ENCODE assay signal across 34 mouse cellular contexts in genomic region chr5:34330136-34330535, GRCm38 (mm10). TPM values are rescaled to one million over a fixed set of nuclear protein-coding genes. Genes with fewer than 3 reads are reported as not detected.
"Had no signal": no experiment of that assay in that cellular context is flagged by ENCODE, and none has a peak within 500 bp of the region (broad histone marks: within the 10 kb centered on the region; RNA-seq: fewer than 3 reads in every experiment).

No protein-coding gene starts in this region.

- ATAC-seq: forebrain, embryonic 13.5 days; forebrain, embryonic 14.5 days; forebrain, embryonic 15.5 days; forebrain, embryonic 16.5 days; forebrain, postnatal 0 days had no signal

- DNase-seq: cerebellum, adult 8-10 months; cerebellum, adult 9-10 months; cerebellum, adult 9-11 months; cerebellum, postnatal 10 days; cerebellum, postnatal 14 days; cerebellum, postnatal 25 days; cerebellum, postnatal 36 days; embryo, embryonic 11 days; forebrain, postnatal 0 days; gastrocnemius, adult 2 months; gastrocnemius, postnatal 10 days; gastrocnemius, postnatal 14 days; gastrocnemius, postnatal 25 days; gastrocnemius, postnatal 36 days; heart, adult 18-20 months; heart, adult 2 months had no signal

- H3K9ac ChIP-seq: embryonic facial prominence, embryonic 12.5 days; embryonic facial prominence, embryonic 13.5 days; embryonic facial prominence, embryonic 15.5 days; forebrain, embryonic 12.5 days; forebrain, embryonic 13.5 days; forebrain, embryonic 15.5 days; forebrain, postnatal 0 days had no signal

- H3K27me3 ChIP-seq: embryonic facial prominence, embryonic 12.5 days; embryonic facial prominence, embryonic 13.5 days; embryonic facial prominence, embryonic 15.5 days; forebrain, embryonic 12.5 days; forebrain, embryonic 13.5 days; forebrain, embryonic 15.5 days had no signal

- H3K4me3 ChIP-seq: embryonic facial prominence, embryonic 10.5 days; embryonic facial prominence, embryonic 12.5 days; embryonic facial prominence, embryonic 13.5 days; embryonic facial prominence, embryonic 15.5 days; erythroblast, embryonic 14.5 days; forebrain, embryonic 10.5 days; forebrain, embryonic 12.5 days; forebrain, embryonic 13.5 days; forebrain, embryonic 15.5 days; gastrocnemius, adult 2 months; heart, adult 2 months; heart, embryonic 10.5 days had no signal

- H3K36me3 ChIP-seq: embryonic facial prominence, embryonic 10.5 days; embryonic facial prominence, embryonic 12.5 days; embryonic facial prominence, embryonic 13.5 days; embryonic facial prominence, embryonic 15.5 days; forebrain, embryonic 12.5 days; forebrain, embryonic 15.5 days had no signal

- H3K9me3 ChIP-seq: embryonic facial prominence, embryonic 12.5 days; embryonic facial prominence, embryonic 13.5 days; embryonic facial prominence, embryonic 15.5 days; forebrain, embryonic 10.5 days; forebrain, embryonic 12.5 days; forebrain, embryonic 13.5 days; forebrain, embryonic 15.5 days; heart, embryonic 10.5 days had no signal

- H3K27ac ChIP-seq: embryonic facial prominence, embryonic 10.5 days; embryonic facial prominence, embryonic 12.5 days; embryonic facial prominence, embryonic 13.5 days; embryonic facial prominence, embryonic 15.5 days; forebrain, embryonic 10.5 days; forebrain, embryonic 12.5 days; forebrain, embryonic 13.5 days; forebrain, embryonic 15.5 days; gastrocnemius, adult 2 months; heart, adult 2 months; heart, embryonic 10.5 days had no signal

RNA-seq across cellular contexts. Expression of gene Cfap99, which starts 41.7 kb away (rescaled TPM):
- total RNA-seq: common myeloid progenitor, adult 5-6 weeks; gastrocnemius, adult 18-20 months; gastrocnemius, adult 2 months; gastrocnemius, adult 8-10 months; gastrocnemius, postnatal 25 days; gastrocnemius, postnatal 36 days; heart, adult 18-20 months; heart, adult 2 months; heart, adult 8-10 months had no signal
- polyA plus RNA-seq: embryonic facial prominence, embryonic 10.5 days; embryonic facial prominence, embryonic 11.5 days; embryonic facial prominence, embryonic 12.5 days; embryonic facial prominence, embryonic 13.5 days; erythroblast, embryonic 14.5 days; forebrain, embryonic 10.5 days; forebrain, embryonic 11.5 days; forebrain, embryonic 12.5 days; forebrain, embryonic 13.5 days; forebrain, embryonic 15.5 days; forebrain, embryonic 16.5 days; heart, adult 2 months; heart, embryonic 10.5 days had no signal

RNA-seq across cellular contexts. Expression of gene Zfyve28, which starts 41.9 kb away (rescaled TPM):
- total RNA-seq: common myeloid progenitor, adult 5-6 weeks had no signal
- polyA plus RNA-seq: erythroblast, embryonic 14.5 days had no signal
